Mouse (Mus musculus): ENCODE results near the gene Lce1a2. TPM values are rescaled to one million over a fixed set of nuclear protein-coding genes. Genes with fewer than 3 reads are reported as not detected.

The Lce1a2 gene
- polyA plus RNA-seq (2014; fragmentation: Illumina TruSeq; extraction: RNeasy Lipid Tissue Mini Kit (QIAGEN cat#74804); ENCODE audit: insufficient read depth, low read depth, low replicate concordance) = not detected

DNA sequence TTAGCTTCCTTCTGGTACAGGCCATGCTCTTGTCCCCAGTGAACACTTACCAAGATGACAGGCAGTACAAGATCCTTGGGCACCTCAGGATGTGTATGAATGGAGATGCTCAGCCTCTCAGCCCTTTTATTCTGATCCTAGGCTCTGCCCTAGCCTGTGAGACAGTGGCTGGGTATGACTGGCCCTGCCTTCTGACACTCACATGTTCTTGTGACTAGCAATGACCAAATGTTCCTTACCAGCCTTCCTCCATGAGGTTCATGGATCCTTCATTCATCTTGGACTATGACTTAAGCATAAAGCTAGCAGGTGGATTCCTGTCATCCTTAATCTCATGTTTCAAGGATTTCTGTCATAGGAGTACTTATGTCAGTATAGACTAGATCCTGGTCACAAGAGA lies at the start of gene Lce1a2:
Gene Lce1a2 (minus strand): TSS at position 101 of the 400 bp plus-strand sequence.

GRCm38 (mm10) chr3:92708974-92709373 lies 38.9 kb upstream of the Lce1a2 start, which contains the start of gene Lce1e:
Gene Lce1e, minus strand, starts transcription at chr3:92709074.

GRCm38 (mm10) chr3:92687110-92687509 lies 17.0 kb upstream of the Lce1a2 start, which contains the start of gene Lce1d:
Gene Lce1d, minus strand, starts transcription at chr3:92687210.

DNA sequence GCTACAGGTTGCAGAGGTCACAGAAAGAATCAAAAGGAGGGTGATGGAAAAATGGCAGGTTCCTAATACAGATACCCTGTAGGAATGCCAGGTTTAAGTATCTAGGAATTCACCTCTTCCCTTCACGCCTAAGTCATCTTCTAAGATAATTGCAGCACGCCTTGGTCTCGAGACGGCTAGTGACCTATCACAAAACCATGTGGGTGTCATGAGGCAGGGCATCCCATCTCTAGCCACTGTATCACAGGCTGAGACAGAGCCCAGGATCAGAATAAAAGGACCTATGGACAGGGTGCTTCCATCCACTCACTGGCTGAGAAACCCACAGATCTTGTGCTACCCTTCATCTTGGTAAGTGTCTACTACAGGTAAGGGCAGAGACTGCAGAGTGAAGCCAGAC lies 8.8 kb upstream of the Lce1a2 start, which contains the start of gene Lce1c:
Gene Lce1c (plus strand): TSS at position 301 of the 400 bp plus-strand sequence.

GRCm38 (mm10) chr3:92656826-92657225 lies 13.3 kb downstream of the Lce1a2 start, which contains the start of gene Lce1b:
Gene Lce1b, minus strand, starts transcription at chr3:92656926.

GRCm38 (mm10) chr3:92648207-92648606 lies 21.9 kb downstream of the Lce1a2 start, which contains the start of gene Lce1a1:
Gene Lce1a1, minus strand, starts transcription at chr3:92648307.

DNA sequence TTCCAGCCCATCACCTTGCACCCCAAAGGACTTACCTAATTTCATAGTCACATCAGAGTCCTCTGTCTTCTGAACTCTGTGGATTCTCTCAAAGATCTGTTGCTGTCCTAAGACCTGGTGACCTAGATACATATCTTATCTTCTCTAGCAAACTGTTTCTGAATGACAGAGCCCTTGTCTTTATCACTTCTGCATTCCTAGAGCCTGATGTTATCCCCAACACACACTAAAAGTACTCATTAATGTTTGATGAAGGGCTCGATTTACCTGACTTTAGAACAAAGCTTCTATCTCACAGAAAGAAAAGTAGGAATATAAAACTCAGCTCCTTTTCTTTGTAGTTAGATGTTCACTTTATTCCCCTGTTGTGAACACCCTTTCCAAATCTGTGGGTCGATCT lies 48.6 kb downstream of the Lce1a2 start, which contains the start of gene Lce6a:
Gene Lce6a (minus strand): TSS at position 101 of the 400 bp plus-strand sequence.

Other genes with a start within 250 kb of the Lce1a2 start
- gene Gm9774, start 240.9 kb downstream of the Lce1a2 start, polyA plus RNA-seq (2014; fragmentation: Illumina TruSeq; extraction: RNeasy Lipid Tissue Mini Kit (QIAGEN cat#74804); ENCODE audit: insufficient read depth, low read depth, low replicate concordance) = 3.0 TPM
- not detected for gene Sprr2k, start 237.7 kb downstream of the Lce1a2 start, polyA plus RNA-seq (2014; fragmentation: Illumina TruSeq; extraction: RNeasy Lipid Tissue Mini Kit (QIAGEN cat#74804); ENCODE audit: insufficient read depth, low read depth, low replicate concordance)
- gene Sprr1b, start 231.5 kb downstream of the Lce1a2 start, polyA plus RNA-seq (2014; fragmentation: Illumina TruSeq; extraction: RNeasy Lipid Tissue Mini Kit (QIAGEN cat#74804); ENCODE audit: insufficient read depth, low read depth, low replicate concordance) = not detected
- gene Sprr3, start 211.6 kb downstream of the Lce1a2 start, polyA plus RNA-seq (2014; fragmentation: Illumina TruSeq; extraction: RNeasy Lipid Tissue Mini Kit (QIAGEN cat#74804); ENCODE audit: insufficient read depth, low read depth, low replicate concordance) = not detected
- gene Sprr1a, start 184.4 kb downstream of the Lce1a2 start, polyA plus RNA-seq (2014; fragmentation: Illumina TruSeq; extraction: RNeasy Lipid Tissue Mini Kit (QIAGEN cat#74804); ENCODE audit: insufficient read depth, low read depth, low replicate concordance) = 3.2 TPM
- not detected for gene Sprr4, start 169.8 kb downstream of the Lce1a2 start, polyA plus RNA-seq (2014; fragmentation: Illumina TruSeq; extraction: RNeasy Lipid Tissue Mini Kit (QIAGEN cat#74804); ENCODE audit: insufficient read depth, low read depth, low replicate concordance)
- gene 2310046K23Rik, start 135.8 kb downstream of the Lce1a2 start, polyA plus RNA-seq (2014; fragmentation: Illumina TruSeq; extraction: RNeasy Lipid Tissue Mini Kit (QIAGEN cat#74804); ENCODE audit: insufficient read depth, low read depth, low replicate concordance) = not detected
- gene Ivl, start 96.6 kb downstream of the Lce1a2 start, polyA plus RNA-seq (2014; fragmentation: Illumina TruSeq; extraction: RNeasy Lipid Tissue Mini Kit (QIAGEN cat#74804); ENCODE audit: insufficient read depth, low read depth, low replicate concordance) = 0.97 TPM
- gene Smcp, start 81.3 kb downstream of the Lce1a2 start, polyA plus RNA-seq (2014; fragmentation: Illumina TruSeq; extraction: RNeasy Lipid Tissue Mini Kit (QIAGEN cat#74804); ENCODE audit: insufficient read depth, low read depth, low replicate concordance) = not detected
- gene 2210017I01Rik, start 62.8 kb downstream of the Lce1a2 start, polyA plus RNA-seq (2014; fragmentation: Illumina TruSeq; extraction: RNeasy Lipid Tissue Mini Kit (QIAGEN cat#74804); ENCODE audit: insufficient read depth, low read depth, low replicate concordance) = not detected
- not detected for gene Lce6a, start 48.7 kb downstream of the Lce1a2 start, polyA plus RNA-seq (2014; fragmentation: Illumina TruSeq; extraction: RNeasy Lipid Tissue Mini Kit (QIAGEN cat#74804); ENCODE audit: insufficient read depth, low read depth, low replicate concordance)
- gene Lce1a1, start 22.0 kb downstream of the Lce1a2 start, polyA plus RNA-seq (2014; fragmentation: Illumina TruSeq; extraction: RNeasy Lipid Tissue Mini Kit (QIAGEN cat#74804); ENCODE audit: insufficient read depth, low read depth, low replicate concordance) = not detected
- not detected for gene Lce1b, start 13.4 kb downstream of the Lce1a2 start, polyA plus RNA-seq (2014; fragmentation: Illumina TruSeq; extraction: RNeasy Lipid Tissue Mini Kit (QIAGEN cat#74804); ENCODE audit: insufficient read depth, low read depth, low replicate concordance)
- gene Lce1c, start 8.9 kb upstream of the Lce1a2 start, polyA plus RNA-seq (2014; fragmentation: Illumina TruSeq; extraction: RNeasy Lipid Tissue Mini Kit (QIAGEN cat#74804); ENCODE audit: insufficient read depth, low read depth, low replicate concordance) = not detected
- gene Lce1d, start 16.9 kb upstream of the Lce1a2 start, polyA plus RNA-seq (2014; fragmentation: Illumina TruSeq; extraction: RNeasy Lipid Tissue Mini Kit (QIAGEN cat#74804); ENCODE audit: insufficient read depth, low read depth, low replicate concordance) = not detected
- not detected for gene Lce1e, start 38.8 kb upstream of the Lce1a2 start, polyA plus RNA-seq (2014; fragmentation: Illumina TruSeq; extraction: RNeasy Lipid Tissue Mini Kit (QIAGEN cat#74804); ENCODE audit: insufficient read depth, low read depth, low replicate concordance)
- gene Lce1f, start 50.0 kb upstream of the Lce1a2 start, polyA plus RNA-seq (2014; fragmentation: Illumina TruSeq; extraction: RNeasy Lipid Tissue Mini Kit (QIAGEN cat#74804); ENCODE audit: insufficient read depth, low read depth, low replicate concordance) = not detected
- gene Gm38119, start 68.8 kb upstream of the Lce1a2 start, polyA plus RNA-seq (2014; fragmentation: Illumina TruSeq; extraction: RNeasy Lipid Tissue Mini Kit (QIAGEN cat#74804); ENCODE audit: insufficient read depth, low read depth, low replicate concordance) = not detected
- gene Lce1g, start 82.0 kb upstream of the Lce1a2 start, polyA plus RNA-seq (2014; fragmentation: Illumina TruSeq; extraction: RNeasy Lipid Tissue Mini Kit (QIAGEN cat#74804); ENCODE audit: insufficient read depth, low read depth, low replicate concordance) = not detected
- gene Lce1h, start 94.8 kb upstream of the Lce1a2 start, polyA plus RNA-seq (2014; fragmentation: Illumina TruSeq; extraction: RNeasy Lipid Tissue Mini Kit (QIAGEN cat#74804); ENCODE audit: insufficient read depth, low read depth, low replicate concordance) = not detected
- not detected for gene Lce1i, start 108.6 kb upstream of the Lce1a2 start, polyA plus RNA-seq (2014; fragmentation: Illumina TruSeq; extraction: RNeasy Lipid Tissue Mini Kit (QIAGEN cat#74804); ENCODE audit: insufficient read depth, low read depth, low replicate concordance)
- gene Lce1j, start 120.2 kb upstream of the Lce1a2 start, polyA plus RNA-seq (2014; fragmentation: Illumina TruSeq; extraction: RNeasy Lipid Tissue Mini Kit (QIAGEN cat#74804); ENCODE audit: insufficient read depth, low read depth, low replicate concordance) = not detected
- not detected for gene Lce1k, start 137.6 kb upstream of the Lce1a2 start, polyA plus RNA-seq (2014; fragmentation: Illumina TruSeq; extraction: RNeasy Lipid Tissue Mini Kit (QIAGEN cat#74804); ENCODE audit: insufficient read depth, low read depth, low replicate concordance)
- not detected for gene Kprp, start 156.9 kb upstream of the Lce1a2 start, polyA plus RNA-seq (2014; fragmentation: Illumina TruSeq; extraction: RNeasy Lipid Tissue Mini Kit (QIAGEN cat#74804); ENCODE audit: insufficient read depth, low read depth, low replicate concordance)
- not detected for gene Lce1l, start 181.0 kb upstream of the Lce1a2 start, polyA plus RNA-seq (2014; fragmentation: Illumina TruSeq; extraction: RNeasy Lipid Tissue Mini Kit (QIAGEN cat#74804); ENCODE audit: insufficient read depth, low read depth, low replicate concordance)
- gene 2310050C09Rik, start 199.9 kb upstream of the Lce1a2 start, polyA plus RNA-seq (2014; fragmentation: Illumina TruSeq; extraction: RNeasy Lipid Tissue Mini Kit (QIAGEN cat#74804); ENCODE audit: insufficient read depth, low read depth, low replicate concordance) = not detected

Measured in lung, adult 10 weeks (tissue).